Mouse (Mus musculus) testis, adult 2 months (tissue): ENCODE measurements around the gene Maats1.

Experiments used
- CTCF ChIP-seq: fragments of 200-500 bp; IDR thresholded peaks from 2 replicates; pipeline ENCODE4 v1.5.1; 2012; ENCODE audit warnings: low read depth, mild to moderate bottlenecking, inconsistent platforms, low read length, moderate library complexity; ENCODE audit not compliant: control insufficient read depth, insufficient read depth, insufficient replicate concordance
- POLR2A ChIP-seq: fragments of 200-500 bp; IDR thresholded peaks from 2 replicates; pipeline ENCODE4 v1.6.1; 2012; ENCODE audit warnings: low read depth, mild to moderate bottlenecking, inconsistent platforms, low read length, moderate library complexity; ENCODE audit not compliant: control insufficient read depth

DNA sequence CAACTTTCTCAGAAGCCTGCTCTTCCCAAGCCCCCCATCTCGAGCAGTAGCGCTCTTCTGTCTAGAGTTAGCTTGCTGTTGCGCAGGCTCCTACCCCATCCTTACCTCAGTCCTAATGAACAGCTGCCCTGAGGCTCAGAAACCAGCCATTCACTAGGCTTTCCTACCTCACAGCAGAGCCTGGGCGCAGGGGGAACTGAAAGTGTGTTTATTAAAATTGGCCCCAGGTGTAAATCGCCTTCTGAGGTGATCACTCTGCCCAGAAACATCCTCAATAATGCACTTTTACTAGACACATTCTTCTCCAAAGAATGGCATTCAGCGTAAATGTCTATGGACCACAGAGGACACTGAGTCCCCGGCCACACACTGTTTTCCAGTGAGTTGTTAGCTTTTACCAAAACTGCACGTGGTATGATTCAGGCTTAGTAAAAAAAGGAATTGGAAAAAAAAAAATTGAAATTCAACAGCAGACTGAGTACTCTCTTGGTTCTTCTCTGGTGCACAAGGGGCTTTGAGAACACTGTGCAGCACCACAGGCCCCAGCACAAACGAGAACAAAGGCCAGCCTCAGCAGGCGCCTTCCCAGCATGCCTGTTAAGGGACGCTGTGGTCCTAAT lies 15.1 kb downstream of the Maats1 start:
- TF ChIP-seq CTCF (no peak), POLR2A (no peak)
